In genomic region chr2:62623024-62623441, GRCm38 (mm10) we compare ENCODE assay signal across 24 mouse cellular contexts. TPM values are rescaled to one million over a fixed set of nuclear protein-coding genes. Genes with fewer than 3 reads are reported as not detected.
DNase-seq lines count a peak whose midpoint lies in the region; ATAC-seq and TF ChIP-seq lines count a peak whose summit lies in the region.
"Had no signal": no experiment of that assay in that cellular context is flagged by ENCODE, and none has a peak within 500 bp of the region (broad histone marks: within the 10 kb centered on the region; RNA-seq: fewer than 3 reads in every experiment).

No protein-coding gene starts in this region.

- H3K9me3 ChIP-seq in forebrain, postnatal 0 days (ENCODE audit: low read length) = no peaks in the 10 kb centered on the region
- H3K9me3 ChIP-seq in forebrain, embryonic 12.5 days = no peaks in the 10 kb centered on the region
- H3K9me3 ChIP-seq in liver, embryonic 15.5 days (replicated peaks) = no peaks in the 10 kb centered on the region
- no peaks in the 10 kb centered on the region for H3K9me3 ChIP-seq in liver, postnatal 0 days (ENCODE audit: low read length)
- H3K9me3 ChIP-seq in kidney, embryonic 14.5 days (ENCODE audit: control insufficient read depth, low read length) = no peaks in the 10 kb centered on the region
- H3K9me3 ChIP-seq: embryonic facial prominence, embryonic 13.5 days; hindbrain, embryonic 13.5 days; midbrain, embryonic 12.5 days; neural tube, embryonic 13.5 days had no signal

- no peaks in the 10 kb centered on the region for H3K36me3 ChIP-seq in forebrain, postnatal 0 days (ENCODE audit: insufficient read depth)
- H3K36me3 ChIP-seq in forebrain, embryonic 12.5 days (replicated peaks) = no peaks in the 10 kb centered on the region
- no peaks in the 10 kb centered on the region for H3K36me3 ChIP-seq in liver, embryonic 15.5 days (replicated peaks)
- H3K36me3 ChIP-seq in liver, postnatal 0 days (replicated peaks; ENCODE audit: insufficient read depth, low read length) = peaks cover 19% of the 10 kb centered on the region
- no peaks in the 10 kb centered on the region for H3K36me3 ChIP-seq in kidney, embryonic 14.5 days (ENCODE audit: control insufficient read depth, insufficient read depth, low read length)
- H3K36me3 ChIP-seq: embryonic facial prominence, embryonic 13.5 days; hindbrain, embryonic 13.5 days; midbrain, embryonic 12.5 days; neural tube, embryonic 13.5 days had no signal

- 39% methylated on average over 8 of the region's 8 CpGs for WGBS in forebrain, postnatal 0 days
- WGBS in forebrain, embryonic 12.5 days = 75% methylated on average over 8 of the region's 8 CpGs
- WGBS in liver, embryonic 15.5 days (ENCODE audit: insufficient replicate concordance) = 73% methylated on average over 8 of the region's 8 CpGs
- WGBS in liver, postnatal 0 days (ENCODE audit: insufficient replicate concordance) = 80% methylated on average over 8 of the region's 8 CpGs
- 65% methylated on average over 8 of the region's 8 CpGs for WGBS in kidney, embryonic 14.5 days

- H3K27ac ChIP-seq in forebrain, postnatal 0 days (ENCODE audit: low read depth, low read length) = no peak overlapping the region
- H3K27ac ChIP-seq in forebrain, embryonic 12.5 days = no peak overlapping the region
- H3K27ac ChIP-seq in liver, embryonic 15.5 days (replicated peaks) = peak overlapping the region; percentile 4; the same call in 1 of the 2 replicates
- no peak overlapping the region for H3K27ac ChIP-seq in liver, postnatal 0 days (ENCODE audit: low read depth)
- no peak overlapping the region for H3K27ac ChIP-seq in kidney, embryonic 14.5 days (ENCODE audit: low read depth, low read length)
- H3K27ac ChIP-seq: embryonic facial prominence, embryonic 13.5 days; gastrocnemius, adult 2 months; hindbrain, embryonic 13.5 days; midbrain, embryonic 12.5 days; neural tube, embryonic 13.5 days had no signal

- DNase-seq in forebrain, postnatal 0 days = peak; percentile 45
- DNase-seq in liver, postnatal 0 days = no peak
- peak; percentile 21 for DNase-seq in MEL-GATA-1-ER (ENCODE audit: extremely low read depth, low read depth)
- DNase-seq: adrenal gland, adult 8-10 months; B cell, adult 2 months; cerebellum, adult 9-11 months; gastrocnemius, adult 2 months; heart, postnatal 10 days; kidney, adult 2 months; kidney, postnatal 25 days; lung, postnatal 4 days; right cerebral cortex, postnatal 14 days; spleen, adult 18-20 months; thymus, adult 2 months had no signal

- H3K4me3 ChIP-seq in forebrain, postnatal 0 days (ENCODE audit: low read depth, low read length) = no peak overlapping the region
- H3K4me3 ChIP-seq in forebrain, embryonic 12.5 days (replicated peaks) = no peak overlapping the region
- H3K4me3 ChIP-seq in liver, embryonic 15.5 days (replicated peaks) = no peak overlapping the region
- no peak overlapping the region for H3K4me3 ChIP-seq in liver, postnatal 0 days (ENCODE audit: low read depth, low read length)
- no peak overlapping the region for H3K4me3 ChIP-seq in kidney, embryonic 14.5 days (ENCODE audit: low read length)
- H3K4me3 ChIP-seq: embryonic facial prominence, embryonic 13.5 days; gastrocnemius, adult 2 months; hindbrain, embryonic 13.5 days; midbrain, embryonic 12.5 days; neural tube, embryonic 13.5 days had no signal

- no peaks in the 10 kb centered on the region for H3K4me1 ChIP-seq in forebrain, postnatal 0 days (ENCODE audit: insufficient read depth)
- no peaks in the 10 kb centered on the region; the same call in 1 of the 2 replicates for H3K4me1 ChIP-seq in forebrain, embryonic 12.5 days
- peaks cover 31% of the 10 kb centered on the region for H3K4me1 ChIP-seq in liver, embryonic 15.5 days (replicated peaks)
- H3K4me1 ChIP-seq in liver, postnatal 0 days (ENCODE audit: insufficient read depth) = peaks cover 9% of the 10 kb centered on the region
- H3K4me1 ChIP-seq in kidney, embryonic 14.5 days (ENCODE audit: control insufficient read depth, insufficient read depth, low read length) = no peaks in the 10 kb centered on the region
- H3K4me1 ChIP-seq: hindbrain, embryonic 13.5 days; midbrain, embryonic 12.5 days; neural tube, embryonic 13.5 days had no signal

- no peak for TF ChIP-seq EP300 in liver, postnatal 0 days (IDR thresholded peaks at IDR 0.05; ENCODE audit: low read depth)

- no peak overlapping the region for H3K9ac ChIP-seq in forebrain, postnatal 0 days
- no peak overlapping the region for H3K9ac ChIP-seq in forebrain, embryonic 12.5 days
- no peak overlapping the region for H3K9ac ChIP-seq in liver, embryonic 15.5 days
- no peak overlapping the region for H3K9ac ChIP-seq in liver, postnatal 0 days (replicated peaks)
- no peak overlapping the region for H3K9ac ChIP-seq in kidney, embryonic 14.5 days (ENCODE audit: low read depth, low read length)
- H3K9ac ChIP-seq: embryonic facial prominence, embryonic 13.5 days; hindbrain, embryonic 13.5 days; midbrain, embryonic 12.5 days; neural tube, embryonic 13.5 days had no signal

- H3K27me3 ChIP-seq in forebrain, postnatal 0 days (ENCODE audit: insufficient read depth, low read length) = no peaks in the 10 kb centered on the region
- no peaks in the 10 kb centered on the region for H3K27me3 ChIP-seq in forebrain, embryonic 12.5 days
- H3K27me3 ChIP-seq in liver, embryonic 15.5 days = no peaks in the 10 kb centered on the region
- H3K27me3 ChIP-seq in liver, postnatal 0 days (ENCODE audit: insufficient read depth, low read length) = no peaks in the 10 kb centered on the region
- no peaks in the 10 kb centered on the region for H3K27me3 ChIP-seq in kidney, embryonic 14.5 days (ENCODE audit: control insufficient read depth, insufficient read depth, low read length)
- H3K27me3 ChIP-seq: embryonic facial prominence, embryonic 13.5 days; hindbrain, embryonic 13.5 days; midbrain, embryonic 12.5 days; neural tube, embryonic 13.5 days had no signal

- no peak for TF ChIP-seq CTCF in forebrain, postnatal 0 days (IDR thresholded peaks at IDR 0.05; ENCODE audit: low read depth)
- TF ChIP-seq CTCF in liver, postnatal 0 days (IDR thresholded peaks at IDR 0.05; ENCODE audit: low read depth) = no peak

- peak overlapping the region; percentile 19; the same call in 1 of the 2 replicates for H3K4me2 ChIP-seq in forebrain, postnatal 0 days (ENCODE audit: low read depth)
- no peak overlapping the region for H3K4me2 ChIP-seq in forebrain, embryonic 12.5 days
- no peak overlapping the region for H3K4me2 ChIP-seq in liver, embryonic 15.5 days
- H3K4me2 ChIP-seq in liver, postnatal 0 days (ENCODE audit: low read depth, low read length) = no peak overlapping the region
- H3K4me2 ChIP-seq in kidney, embryonic 14.5 days (replicated peaks; ENCODE audit: low read depth, low read length) = no peak overlapping the region
- H3K4me2 ChIP-seq: embryonic facial prominence, embryonic 13.5 days; heart, embryonic 11.5 days; hindbrain, embryonic 13.5 days; midbrain, embryonic 12.5 days; neural tube, embryonic 13.5 days had no signal

- ATAC-seq in forebrain, postnatal 0 days = no peak
- no peak for ATAC-seq in forebrain, embryonic 12.5 days (ENCODE audit: low FRiP score)
- no peak for ATAC-seq in liver, embryonic 15.5 days (ENCODE audit: insufficient read depth)
- ATAC-seq in liver, postnatal 0 days = no peak
- ATAC-seq in megakaryocyte progenitor cell, adult 5-6 weeks (replicated peaks; ENCODE audit: poor library complexity) = 0 out of 2 replicates have a peak, but pooled peaks have one; percentile 4
- ATAC-seq in kidney, embryonic 14.5 days (ENCODE audit: low FRiP score, low TSS enrichment) = no peak
- ATAC-seq: inflammation-experienced regulatory T-cells, adult 6 months had no signal

RNA-seq across cellular contexts. Expression of gene Ifih1, which starts 23.0 kb away (rescaled TPM):
- total RNA-seq in forebrain, postnatal 0 days (2014; rRNA removed) = 1.5 and 2.9 TPM in 2 replicates
- 1.4 and 1.7 TPM in 2 replicates for polyA plus RNA-seq in forebrain, postnatal 0 days (2015; fragmentation: Nextera tagmentation; extraction: Ambion mirVana)
- polyA plus RNA-seq in forebrain, embryonic 12.5 days (2016; fragmentation: Nextera tagmentation; extraction: Ambion mirVana) = 1.5 and 1.9 TPM in 2 replicates
- 3.3 and 4.8 TPM in 2 replicates for polyA plus RNA-seq in liver, embryonic 15.5 days (2015; fragmentation: Nextera tagmentation; extraction: Ambion mirVana)
- 5.9 and 6.2 TPM in 2 replicates for polyA plus RNA-seq in liver, postnatal 0 days (2015; fragmentation: Nextera tagmentation; extraction: Ambion mirVana)
- total RNA-seq in megakaryocyte progenitor cell, adult 5-6 weeks (2015) = 13.0 and 16.8 TPM in 2 replicates
- 14.4 and 21.1 TPM in 2 replicates for total RNA-seq in megakaryocyte progenitor cell, adult 5-6 weeks (2017)
- polyA plus RNA-seq in kidney, embryonic 14.5 days (2014; fragmentation: Nextera tagmentation; extraction: Ambion mirVana) = 1.8 and 3.1 TPM in 2 replicates

RNA-seq across cellular contexts. Expression of gene Gca, which starts 41.1 kb away (rescaled TPM):
- total RNA-seq in forebrain, postnatal 0 days (2014; rRNA removed) = 0.85 and 1.5 TPM in 2 replicates
- 2.2 and 4.2 TPM in 2 replicates for polyA plus RNA-seq in forebrain, postnatal 0 days (2015; fragmentation: Nextera tagmentation; extraction: Ambion mirVana)
- 8.6 TPM in 2 replicates for polyA plus RNA-seq in forebrain, embryonic 12.5 days (2016; fragmentation: Nextera tagmentation; extraction: Ambion mirVana)
- polyA plus RNA-seq in liver, embryonic 15.5 days (2015; fragmentation: Nextera tagmentation; extraction: Ambion mirVana) = 4.0 and 4.7 TPM in 2 replicates
- 5.1 and 5.2 TPM in 2 replicates for polyA plus RNA-seq in liver, postnatal 0 days (2015; fragmentation: Nextera tagmentation; extraction: Ambion mirVana)
- total RNA-seq in megakaryocyte progenitor cell, adult 5-6 weeks (2015) = 46.7 and 52.3 TPM in 2 replicates
- 17.3 and 28.6 TPM in 2 replicates for total RNA-seq in megakaryocyte progenitor cell, adult 5-6 weeks (2017)
- polyA plus RNA-seq in kidney, embryonic 14.5 days (2014; fragmentation: Nextera tagmentation; extraction: Ambion mirVana) = 15.3 and 20.6 TPM in 2 replicates

RNA-seq across cellular contexts. Expression of gene Fap, which starts 49.2 kb away (rescaled TPM):
- 1.5 and 3.3 TPM in 2 replicates for total RNA-seq in forebrain, postnatal 0 days (2014; rRNA removed)
- polyA plus RNA-seq in forebrain, postnatal 0 days (2015; fragmentation: Nextera tagmentation; extraction: Ambion mirVana) = 0.86 and 1.1 TPM in 2 replicates
- polyA plus RNA-seq in forebrain, embryonic 12.5 days (2016; fragmentation: Nextera tagmentation; extraction: Ambion mirVana) = 1.6 TPM in 2 replicates
- 0.54 and 0.66 TPM in 2 replicates for polyA plus RNA-seq in liver, embryonic 15.5 days (2015; fragmentation: Nextera tagmentation; extraction: Ambion mirVana)
- 0.15 and 0.20 TPM in 2 replicates for polyA plus RNA-seq in liver, postnatal 0 days (2015; fragmentation: Nextera tagmentation; extraction: Ambion mirVana)
- total RNA-seq in megakaryocyte progenitor cell, adult 5-6 weeks (2015) = 0.25 and 2.0 TPM in 2 replicates
- 0.21 and 0.30 TPM in 2 replicates for total RNA-seq in megakaryocyte progenitor cell, adult 5-6 weeks (2017)
- polyA plus RNA-seq in kidney, embryonic 14.5 days (2014; fragmentation: Nextera tagmentation; extraction: Ambion mirVana) = 4.1 and 4.8 TPM in 2 replicates
